Mouse (Mus musculus): ENCODE data around the gene Cxcl10. TPM values are rescaled to one million over a fixed set of nuclear protein-coding genes. Genes with fewer than 3 reads are reported as not detected.
A peak's percentile ranks its signal among the peaks of the same experiment; 100 is the strongest.

Cxcl10 gene
- total RNA-seq, 2 experiments from 2014 or later: not detected

GRCm38 (mm10) chr5:92381550-92382348 is 33.1 kb upstream of the Cxcl10 start:
- DNase-seq: peak; percentile 77
- Histone ChIP-seq H3K27ac (0 out of 2 replicates have a peak overlapping the region, but pooled peaks have one; percentile 5), H3K4me3 (no peak overlapping the region)
- intact Hi-C loops (cut with DNase I): loop anchor here (1.0 kb wide), 1 partner anchor 69 kb away; no protein-coding TSS in a partner anchor
- TF ChIP-seq CTCF (IDR thresholded peaks at IDR 0.05): peak; percentile 90

- H3K4me3 ChIP-seq: peak overlapping the region; percentile 63
These were observed 28.2 kb upstream of the Cxcl10 start for GRCm38 (mm10) chr5:92376795-92377405.

GRCm38 (mm10) chr5:92375368-92375767 is 26.7 kb upstream of the Cxcl10 start:
- Histone ChIP-seq H3K4me3 (peak overlapping the region; percentile 32), H3K27ac (peak overlapping the region; percentile 83)
- TF ChIP-seq CTCF (IDR thresholded peaks at IDR 0.05): no peak
- DNase-seq: no peak
- intact Hi-C loops (cut with DNase I): no loop called here

More at GRCm38 (mm10) chr5:92376795-92377405, 28.2 kb upstream of the Cxcl10 start:
- peak overlapping the region; percentile 83 for H3K27ac ChIP-seq
- no peak for DNase-seq
- TF ChIP-seq CTCF (IDR thresholded peaks at IDR 0.05): no peak
- intact Hi-C loops (cut with DNase I): no loop called here

GRCm38 (mm10) chr5:92374721-92375142 is 26.0 kb upstream of the Cxcl10 start:
- peak overlapping the region; percentile 32; the same call in 1 of the 2 replicates for H3K4me3 ChIP-seq

GRCm38 (mm10) chr5:92372605-92373004 is 23.9 kb upstream of the Cxcl10 start:
- intact Hi-C loops (cut with DNase I): no loop called here
- TF ChIP-seq CTCF (IDR thresholded peaks at IDR 0.05): no peak
- DNase-seq: no peak
- no peak overlapping the region; the same call in 1 of the 2 replicates for H3K4me3 ChIP-seq
- peak overlapping the region; percentile 29 for H3K27ac ChIP-seq

More at GRCm38 (mm10) chr5:92374721-92375142, 26.0 kb upstream of the Cxcl10 start:
- peak; percentile 27; the same call in 1 of the 2 replicates for TF ChIP-seq CTCF (IDR thresholded peaks at IDR 0.05)
- no peak for DNase-seq
- intact Hi-C loops (cut with DNase I): no loop called here
- peak overlapping the region; percentile 83 for H3K27ac ChIP-seq

- no peak for DNase-seq
- intact Hi-C loops (cut with DNase I): no loop called here
- H3K27ac ChIP-seq: peak overlapping the region; percentile 29
- H3K4me3 ChIP-seq: no peak overlapping the region; the same call in 1 of the 2 replicates
- TF ChIP-seq CTCF (IDR thresholded peaks at IDR 0.05): no peak
These were observed 22.8 kb upstream of the Cxcl10 start for GRCm38 (mm10) chr5:92371361-92371976.

GRCm38 (mm10) chr5:92370891-92371290 is 22.2 kb upstream of the Cxcl10 start:
- Histone ChIP-seq H3K27ac (peak overlapping the region; percentile 29), H3K4me3 (no peak overlapping the region)
- no peak for TF ChIP-seq CTCF (IDR thresholded peaks at IDR 0.05)
- no peak for DNase-seq
- intact Hi-C loops (cut with DNase I): no loop called here

- intact Hi-C loops (cut with DNase I): no loop called here
- no peak for TF ChIP-seq CTCF (IDR thresholded peaks at IDR 0.05)
- Histone ChIP-seq H3K4me3 (no peak overlapping the region), H3K27ac (peak overlapping the region; percentile 29)
- no peak for DNase-seq
These were observed 21.7 kb upstream of the Cxcl10 start for GRCm38 (mm10) chr5:92370392-92370791.

GRCm38 (mm10) chr5:92369151-92369994 is 20.7 kb upstream of the Cxcl10 start:
- Histone ChIP-seq H3K27ac (peak overlapping the region; percentile 82), H3K4me3 (peak overlapping the region; percentile 52)
- peak; percentile 86 for DNase-seq
- intact Hi-C loops (cut with DNase I): no loop called here
- no peak for TF ChIP-seq CTCF (IDR thresholded peaks at IDR 0.05)

GRCm38 (mm10) chr5:92368392-92368791 is 19.7 kb upstream of the Cxcl10 start:
- no peak for TF ChIP-seq CTCF (IDR thresholded peaks at IDR 0.05)
- DNase-seq: no peak
- H3K27ac ChIP-seq: peak overlapping the region; percentile 88
- intact Hi-C loops (cut with DNase I): no loop called here
- H3K4me3 ChIP-seq: peak overlapping the region; percentile 52

GRCm38 (mm10) chr5:92366565-92366964 is 17.9 kb upstream of the Cxcl10 start:
- intact Hi-C loops (cut with DNase I): no loop called here
- H3K4me3 ChIP-seq: no peak overlapping the region
- no peak for DNase-seq
- TF ChIP-seq CTCF (IDR thresholded peaks at IDR 0.05): no peak
- no peak overlapping the region for H3K27ac ChIP-seq
